Mouse (Mus musculus) heart, adult 18-20 months (tissue): ENCODE results near the gene Krt17. TPM values are rescaled to one million over a fixed set of nuclear protein-coding genes. Genes with fewer than 3 reads are reported as not detected.
A peak's percentile ranks its signal among the peaks of the same experiment; 100 is the strongest.
"Not testable (repeated sequence)": the region's sequence is repeated elsewhere in the genome, so short reads cannot be mapped to it uniquely, and the experiment has no call there.

Source experiments
- DNase-seq, 2 experiments: peaks; one replicate each; pipeline ENCODE4 v3.0.0; 2021 to 2022; ENCODE audit warnings: mixed read lengths in 1 of 2
- long read RNA-seq, 2 experiments: library from polyadenylated mRNA; stranded (forward); transcript quantifications; one replicate each; pipeline ENCODE4 v2.0.0; 2021
- total RNA-seq, 2 experiments: library from RNA; stranded (reverse); gene quantifications; 2 replicates each; pipeline ENCODE4 v1.2.3; 2021

Krt17 gene
- total RNA-seq, result under 1 TPM in 1 of 2 experiments, not detected in 1; 0.31 TPM
- long read RNA-seq, experiment 1, result 0 reads
- long read RNA-seq, experiment 2, partial matches to known transcripts, result 0 of 1 reads
- long read RNA-seq, experiment 2, other reads (novel, unspliced or antisense), result 0 of 1 reads

GRCm38 (mm10) chr11:100260514-100261234 lies at the start of gene Krt17:
Gene Krt17 (minus strand): TSS chr11:100261029.
- DNase-seq, result no peak

GRCm38 (mm10) chr11:100308672-100309071 lies 47.8 kb upstream of the Krt17 start:
- DNase-seq, result not testable (repeated sequence)

GRCm38 (mm10) chr11:100307900-100308299 lies 47.1 kb upstream of the Krt17 start:
- DNase-seq, result no peak

- DNase-seq, result no peak
These were observed 40.5 kb upstream of the Krt17 start for GRCm38 (mm10) chr11:100301292-100301691.

- DNase-seq, result peak in 1 of 2 experiments; percentile 85
These were observed 39.5 kb upstream of the Krt17 start for GRCm38 (mm10) chr11:100300293-100300692.

- DNase-seq, result peak; percentile 63 to 91
These were observed 37.6 kb upstream of the Krt17 start for GRCm38 (mm10) chr11:100298274-100299036.

- DNase-seq, result no peak
These were observed 37.0 kb upstream of the Krt17 start for GRCm38 (mm10) chr11:100297801-100298200.

- peak; percentile 70 to 91 for DNase-seq
These were observed 34.5 kb upstream of the Krt17 start for GRCm38 (mm10) chr11:100295308-100295707.

- DNase-seq, result no peak
These were observed 32.1 kb upstream of the Krt17 start for GRCm38 (mm10) chr11:100292884-100293283.

GRCm38 (mm10) chr11:100290235-100290634 lies 29.4 kb upstream of the Krt17 start:
- DNase-seq, result peak in 1 of 2 experiments; percentile 21

GRCm38 (mm10) chr11:100288942-100289341 lies 28.1 kb upstream of the Krt17 start:
- peak; percentile 23 to 51 for DNase-seq

GRCm38 (mm10) chr11:100287024-100287423 lies 26.2 kb upstream of the Krt17 start:
- peak; percentile 66 to 76 for DNase-seq

GRCm38 (mm10) chr11:100284988-100285387 lies 24.2 kb upstream of the Krt17 start:
- no peak for DNase-seq

GRCm38 (mm10) chr11:100282549-100282948 lies 21.7 kb upstream of the Krt17 start:
- peak; percentile 69 to 89 for DNase-seq

- peak; percentile 69 to 94 for DNase-seq
These were observed 21.0 kb upstream of the Krt17 start for GRCm38 (mm10) chr11:100281596-100282544.

- no peak for DNase-seq
These were observed 17.9 kb upstream of the Krt17 start for GRCm38 (mm10) chr11:100278759-100279158.

GRCm38 (mm10) chr11:100277726-100278480 lies 17.1 kb upstream of the Krt17 start:
- DNase-seq, result no peak

GRCm38 (mm10) chr11:100275466-100275865 lies 14.6 kb upstream of the Krt17 start:
- no peak for DNase-seq

GRCm38 (mm10) chr11:100274719-100275118 lies 13.9 kb upstream of the Krt17 start:
- no peak for DNase-seq

- no peak for DNase-seq
These were observed 11.0 kb upstream of the Krt17 start for GRCm38 (mm10) chr11:100271878-100272277.

GRCm38 (mm10) chr11:100269821-100270332 lies 9.0 kb upstream of the Krt17 start, which contains the start of gene Krt42:
Gene Krt42 (minus strand): TSS chr11:100269871.
- no peak for DNase-seq
